Mouse (Mus musculus) hindbrain, embryonic 10.5 days (tissue): ENCODE measurements at regions not wholly inside any gene's neighbourhood (a gene's known extent, or its start where the extent isn't known, plus 50 kb on each side); places are given as distances from the start of the nearest gene placed in this dataset.

Experiments used
- DNase-seq: peaks from one replicate; pipeline ENCODE4 v3.0.0-alpha.2; 2017; ENCODE audit warnings: low spot score
- H3K27ac ChIP-seq: fragments of 300-500 bp; sonication (generic); 2 replicates; pipeline ENCODE4 v1.5.1; 2016; ENCODE audit warnings: mild to moderate bottlenecking, moderate library complexity
- H3K27me3 ChIP-seq: fragments of 300-500 bp; sonication (generic); 2 replicates; pipeline ENCODE4 v1.6.1; 2016; ENCODE audit warnings: mild to moderate bottlenecking; ENCODE audit not compliant: poor library complexity, insufficient read depth, severe bottlenecking
- H3K36me3 ChIP-seq: fragments of 300-500 bp; sonication (generic); 2 replicates; pipeline ENCODE4 v1.6.1; 2016; ENCODE audit warnings: mild to moderate bottlenecking, moderate library complexity
- H3K4me1 ChIP-seq: fragments of 300-500 bp; sonication (generic); replicated peaks from 2 replicates; pipeline ENCODE4 v1.6.1; 2016; ENCODE audit warnings: mild to moderate bottlenecking
- H3K4me3 ChIP-seq: fragments of 300-500 bp; sonication (generic); 2 replicates; pipeline ENCODE4 v1.5.1; 2016; ENCODE audit warnings: mild to moderate bottlenecking, moderate library complexity
- H3K9me3 ChIP-seq: fragments of 300-500 bp; sonication (generic); 2 replicates; pipeline ENCODE4 v1.6.1; 2016; ENCODE audit warnings: mild to moderate bottlenecking, moderate library complexity
- WGBS: fragments of 180-500 bp; shearing (Covaris S2); methylation state at CpG from one replicate; pipeline ENCODE4 v1.1.7; 2016; 5-methylcytosine and 5-hydroxymethylcytosine counted together

DNA sequence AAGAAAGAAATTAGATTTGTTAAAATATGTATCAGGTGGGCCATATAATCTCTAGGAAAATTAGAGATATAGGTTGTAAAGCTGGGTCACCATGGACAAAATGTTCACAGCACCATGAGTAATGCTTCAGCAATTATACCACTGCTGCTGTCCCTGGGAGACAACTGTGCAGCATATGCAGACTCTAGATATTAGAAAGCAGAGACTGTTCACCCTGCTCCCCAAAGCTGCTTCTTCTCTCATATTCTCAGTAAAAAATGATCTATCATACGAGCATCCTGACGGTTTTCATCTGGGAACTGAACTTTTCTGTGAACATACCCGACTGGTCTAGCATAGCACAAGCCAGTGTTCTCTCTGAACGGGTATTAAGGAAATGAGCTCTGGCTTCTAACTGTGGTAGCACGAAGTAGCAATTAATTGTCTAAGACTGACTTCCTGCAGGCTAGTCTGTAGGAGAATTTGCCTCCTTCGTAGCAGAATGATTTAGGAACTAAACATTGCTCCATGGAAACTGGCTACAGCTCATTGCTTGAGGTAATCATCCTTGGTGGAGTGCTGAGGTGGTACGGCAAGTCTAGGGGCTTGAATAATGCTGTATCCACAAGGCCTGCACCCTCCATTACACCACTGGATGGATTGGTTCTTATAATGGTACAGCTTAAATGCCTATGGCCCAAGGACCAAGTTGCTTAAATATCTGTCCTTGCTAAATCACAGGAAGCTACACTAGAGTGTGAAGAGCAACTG, 305.9 kb downstream of the Otol1 start:
- no peak overlapping the region for H3K4me3 ChIP-seq
- H3K4me1 ChIP-seq, result no peaks in the 10 kb centered on the region
- no peaks in the 10 kb centered on the region for H3K36me3 ChIP-seq
- 77% methylated on average over 7 of the region's 7 CpGs for WGBS
- H3K9me3 ChIP-seq, result no peaks in the 10 kb centered on the region
- DNase-seq, result no peak
- no peak overlapping the region for H3K27ac ChIP-seq
- no peaks in the 10 kb centered on the region for H3K27me3 ChIP-seq

DNA sequence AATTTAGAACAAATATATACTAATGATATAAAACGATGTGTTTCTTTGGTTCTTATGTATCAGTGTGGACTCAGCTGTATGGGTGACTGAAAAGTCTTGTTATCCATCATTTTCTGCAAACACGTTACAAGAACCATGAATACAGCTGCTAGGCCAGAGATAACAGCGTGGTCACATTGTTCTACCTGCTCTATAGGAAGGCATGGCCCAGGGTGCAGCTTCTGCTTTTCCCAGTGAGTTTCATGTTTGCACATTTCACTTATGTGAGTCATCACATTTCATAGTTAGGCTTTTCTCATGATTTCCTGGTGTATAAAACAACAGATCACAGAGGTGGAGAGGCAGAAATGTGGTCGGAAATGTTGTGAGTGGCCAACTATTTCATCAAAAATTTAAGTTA, 306.8 kb downstream of the Otol1 start:
- Histone ChIP-seq H3K4me1 (no peaks in the 10 kb centered on the region), H3K27me3 (no peaks in the 10 kb centered on the region), H3K27ac (no peak overlapping the region), H3K4me3 (no peak overlapping the region), H3K36me3 (no peaks in the 10 kb centered on the region), H3K9me3 (no peaks in the 10 kb centered on the region)
- WGBS, result 91% methylated on average over 4 of the region's 4 CpGs
- DNase-seq, result no peak

DNA sequence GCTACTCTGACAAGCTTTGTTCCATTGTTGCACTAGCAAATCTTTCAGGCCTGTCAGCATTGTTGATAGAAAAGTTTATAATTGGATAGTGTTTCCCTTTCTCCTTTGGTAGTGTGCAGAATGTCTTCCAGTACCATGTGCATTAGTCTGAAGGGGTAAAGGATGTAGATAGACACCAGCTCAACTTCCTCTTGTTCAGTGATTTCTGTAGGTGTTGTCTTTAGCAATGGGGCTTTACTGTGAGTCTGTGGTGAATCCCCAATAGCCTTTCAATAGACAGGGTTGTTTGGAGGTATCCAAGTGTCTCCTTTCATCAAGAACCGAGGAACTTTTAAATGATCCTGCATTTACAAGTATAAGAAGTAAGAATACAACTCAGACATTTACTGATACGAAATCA, 311.0 kb downstream of the Otol1 start:
- WGBS, result 89% methylated on average over 2 of the region's 2 CpGs
- Histone ChIP-seq H3K36me3 (no peaks in the 10 kb centered on the region), H3K4me1 (no peaks in the 10 kb centered on the region), H3K27me3 (no peaks in the 10 kb centered on the region), H3K9me3 (no peaks in the 10 kb centered on the region), H3K4me3 (no peak overlapping the region), H3K27ac (no peak overlapping the region)
- no peak for DNase-seq

DNA sequence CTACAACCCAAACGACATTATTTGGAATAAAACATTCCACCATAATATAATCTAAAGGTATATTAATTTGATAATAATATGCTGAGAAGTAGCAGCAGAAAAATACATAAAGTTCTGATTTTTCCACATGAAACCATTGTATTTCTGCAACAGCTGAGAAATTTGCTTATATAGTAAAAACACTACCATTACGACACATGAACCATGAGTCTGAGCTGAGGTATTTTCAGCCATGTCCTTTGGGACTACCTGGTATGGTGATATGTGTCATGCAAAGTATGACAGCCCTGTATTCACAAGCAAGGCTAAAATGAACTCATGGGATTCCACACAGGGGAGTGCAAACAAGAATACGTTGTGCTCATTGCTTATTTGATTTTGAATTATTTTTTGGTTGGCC, 311.7 kb downstream of the Otol1 start:
- H3K4me3 ChIP-seq, result no peak overlapping the region
- H3K4me1 ChIP-seq, result no peaks in the 10 kb centered on the region
- no peaks in the 10 kb centered on the region for H3K36me3 ChIP-seq
- no peaks in the 10 kb centered on the region for H3K27me3 ChIP-seq
- no peak for DNase-seq
- H3K9me3 ChIP-seq, result no peaks in the 10 kb centered on the region
- H3K27ac ChIP-seq, result no peak overlapping the region
- 84% methylated on average over 3 of the region's 3 CpGs for WGBS

DNA sequence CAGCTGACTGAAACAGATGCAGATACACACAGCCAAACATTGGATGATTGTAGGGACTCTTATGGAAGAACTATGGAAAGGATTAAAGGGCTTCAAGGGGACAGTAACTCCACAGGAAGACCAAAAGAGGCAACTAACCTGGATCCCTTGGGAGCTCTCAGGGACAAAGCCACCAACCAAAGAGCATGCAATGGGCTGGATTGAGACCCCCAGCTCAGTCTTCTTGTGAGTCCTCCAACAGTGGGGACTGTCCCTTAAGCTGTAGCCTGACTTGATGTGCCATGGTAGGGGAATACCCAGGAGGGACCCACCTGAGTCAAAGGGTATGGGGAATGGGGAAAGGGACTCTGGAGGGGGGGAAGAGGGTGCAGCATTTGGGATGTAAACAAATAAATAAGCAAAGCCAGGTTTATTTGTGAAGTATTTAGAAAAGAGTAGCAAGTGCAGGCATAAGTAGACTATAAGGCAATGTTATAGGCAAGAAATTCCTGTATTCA, 313.8 kb downstream of the Otol1 start:
- Histone ChIP-seq H3K27me3 (no peaks in the 10 kb centered on the region), H3K4me1 (no peaks in the 10 kb centered on the region), H3K36me3 (no peaks in the 10 kb centered on the region), H3K9me3 (no peaks in the 10 kb centered on the region), H3K4me3 (no peak overlapping the region), H3K27ac (no peak overlapping the region)
- DNase-seq, result no peak

DNA sequence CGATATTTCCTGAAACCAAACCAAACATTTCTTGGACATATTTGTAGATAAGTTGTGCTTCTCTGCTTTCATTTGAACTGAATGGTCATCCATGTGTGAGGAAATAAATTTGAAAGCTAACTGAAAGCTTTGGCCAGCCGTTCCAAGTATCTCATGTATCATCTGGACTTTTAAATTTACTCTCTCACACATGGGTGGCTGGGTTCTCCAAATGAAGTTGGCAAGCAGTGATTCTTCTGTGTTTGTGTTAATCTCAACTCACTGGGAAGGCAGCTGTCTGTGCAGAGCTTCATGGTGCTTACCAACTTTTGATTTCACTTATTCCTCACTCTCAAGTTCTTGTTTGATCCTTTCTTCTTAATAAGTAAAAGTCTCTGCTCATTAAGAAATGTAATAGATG, 317.3 kb downstream of the Otol1 start:
- DNase-seq, result no peak
- WGBS, result 90% methylated on average over 2 of the region's 2 CpGs
- no peaks in the 10 kb centered on the region for H3K9me3 ChIP-seq
- no peak overlapping the region for H3K27ac ChIP-seq
- H3K4me1 ChIP-seq, result no peaks in the 10 kb centered on the region
- H3K27me3 ChIP-seq, result no peaks in the 10 kb centered on the region
- no peak overlapping the region for H3K4me3 ChIP-seq
- H3K36me3 ChIP-seq, result no peaks in the 10 kb centered on the region
